Mouse (Mus musculus): ENCODE data around the gene Khnyn.

Gene Khnyn

GRCm38 (mm10) chr14:55918240-55919082 is 33.7 kb downstream of the Khnyn start:
- no peak for DNase-seq (ENCODE audit: low spot score)

GRCm38 (mm10) chr14:55922475-55923232 is 37.9 kb downstream of the Khnyn start:
- no peak for DNase-seq (ENCODE audit: low spot score)

- no peak for DNase-seq (ENCODE audit: low spot score)
Observed at GRCm38 (mm10) chr14:55926847-55927246, 42.1 kb downstream of the Khnyn start.

- no peak for DNase-seq (ENCODE audit: low spot score)
Observed at GRCm38 (mm10) chr14:55929263-55929997, 44.7 kb downstream of the Khnyn start.

GRCm38 (mm10) chr14:55933586-55933985 is 48.8 kb downstream of the Khnyn start:
- no peak for DNase-seq (ENCODE audit: low spot score)

GRCm38 (mm10) chr14:55940070-55940800 is 55.5 kb downstream of the Khnyn start:
- no peak for DNase-seq (ENCODE audit: low spot score)

GRCm38 (mm10) chr14:55943601-55944000 is 58.9 kb downstream of the Khnyn start:
- DNase-seq (ENCODE audit: low spot score), result no peak

- no peak for DNase-seq (ENCODE audit: low spot score)
Observed at GRCm38 (mm10) chr14:55944575-55944974, 59.8 kb downstream of the Khnyn start, which contains the start of gene Cma1. TSS of gene Cma1 (minus strand) at chr14:55944675.

GRCm38 (mm10) chr14:55946269-55946969 is 61.7 kb downstream of the Khnyn start:
- no peak for DNase-seq (ENCODE audit: low spot score)
